ENCODE assay signal across 24 mouse cellular contexts in the genomic region with DNA sequence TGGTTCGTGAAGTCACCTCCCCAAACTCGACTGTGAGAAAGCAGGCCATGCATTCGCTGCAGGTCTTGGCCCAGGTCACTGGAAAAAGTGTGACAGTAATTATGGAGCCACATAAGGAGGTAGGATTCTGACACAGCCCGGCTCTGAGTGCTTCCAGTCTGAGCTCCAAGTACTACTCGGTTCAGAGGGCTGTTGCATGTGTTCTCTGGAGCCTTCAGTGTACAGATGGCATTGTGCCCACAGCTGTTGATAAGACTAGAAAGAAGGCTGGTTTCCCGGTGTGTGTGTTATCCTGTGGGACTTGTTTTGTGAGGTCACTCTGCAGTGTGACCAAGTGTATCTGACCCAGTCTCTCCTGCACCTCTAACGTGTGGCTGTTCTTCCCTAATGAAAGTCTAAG. TPM values are rescaled to one million over a fixed set of nuclear protein-coding genes. Genes with fewer than 3 reads are reported as not detected.
DNase-seq lines count a peak whose midpoint lies in the region; ATAC-seq and TF ChIP-seq lines count a peak whose summit lies in the region.
"Had no signal": no experiment of that assay in that cellular context is flagged by ENCODE, and none has a peak within 500 bp of the region (broad histone marks: within the 10 kb centered on the region; RNA-seq: fewer than 3 reads in every experiment).

No protein-coding gene starts in this region.

- H3K4me2 ChIP-seq in heart, embryonic 12.5 days = no peak overlapping the region
- H3K4me2 ChIP-seq in lung, postnatal 0 days (replicated peaks; ENCODE audit: low read depth, low read length) = no peak overlapping the region
- H3K4me2 ChIP-seq in forebrain, embryonic 12.5 days = no peak overlapping the region
- H3K4me2 ChIP-seq: embryonic facial prominence, embryonic 13.5 days; forebrain, embryonic 13.5 days; heart, embryonic 13.5 days; hindbrain, embryonic 12.5 days had no signal

- no peak overlapping the region for H3K27ac ChIP-seq in heart, embryonic 12.5 days (ENCODE audit: poor library complexity, severe bottlenecking)
- H3K27ac ChIP-seq in lung, postnatal 0 days (ENCODE audit: low read length) = no peak overlapping the region
- H3K27ac ChIP-seq in forebrain, embryonic 12.5 days = no peak overlapping the region
- no peak overlapping the region for H3K27ac ChIP-seq in cerebellum, adult 2 months (ENCODE audit: insufficient read depth, low read length)
- H3K27ac ChIP-seq: embryonic facial prominence, embryonic 13.5 days; forebrain, embryonic 13.5 days; gastrocnemius, adult 2 months; heart, embryonic 13.5 days; hindbrain, embryonic 12.5 days had no signal

- no peaks in the 10 kb centered on the region for H3K27me3 ChIP-seq in heart, embryonic 12.5 days (replicated peaks)
- H3K27me3 ChIP-seq in lung, postnatal 0 days (replicated peaks; ENCODE audit: insufficient read depth, low read length) = no peaks in the 10 kb centered on the region
- H3K27me3 ChIP-seq in forebrain, embryonic 12.5 days = no peaks in the 10 kb centered on the region
- no peaks in the 10 kb centered on the region for H3K27me3 ChIP-seq in cerebellum, adult 2 months (ENCODE audit: control insufficient read depth, insufficient read depth, low read length)
- H3K27me3 ChIP-seq: embryonic facial prominence, embryonic 13.5 days; forebrain, embryonic 13.5 days; heart, embryonic 13.5 days; hindbrain, embryonic 12.5 days had no signal

- ATAC-seq in heart, embryonic 12.5 days (ENCODE audit: insufficient number of reproducible peaks, low FRiP score) = no peak
- no peak for ATAC-seq in lung, postnatal 0 days
- ATAC-seq in forebrain, embryonic 12.5 days (ENCODE audit: low FRiP score) = no peak
- ATAC-seq: CD4-positive, CD25-positive, alpha-beta regulatory T cell, adult 4 months; forebrain, embryonic 13.5 days; forebrain, postnatal 0 days; hindbrain, embryonic 16.5 days; inflammation-experienced regulatory T-cells, adult 6 months; intestine, postnatal 0 days had no signal

- peaks cover 15% of the 10 kb centered on the region for H3K4me1 ChIP-seq in heart, embryonic 12.5 days (replicated peaks)
- H3K4me1 ChIP-seq in lung, postnatal 0 days (ENCODE audit: insufficient read depth, low read depth, low read length) = no peaks in the 10 kb centered on the region
- no peaks in the 10 kb centered on the region for H3K4me1 ChIP-seq in forebrain, embryonic 12.5 days
- no peaks in the 10 kb centered on the region for H3K4me1 ChIP-seq in cerebellum, adult 2 months (ENCODE audit: control insufficient read depth, insufficient read depth, low read length)
- H3K4me1 ChIP-seq: embryonic facial prominence, embryonic 13.5 days; forebrain, embryonic 13.5 days; hindbrain, embryonic 12.5 days had no signal

- WGBS in heart, embryonic 12.5 days = 74% methylated on average over 7 of the region's 7 CpGs
- 78% methylated on average over 7 of the region's 7 CpGs for WGBS in lung, postnatal 0 days
- WGBS in forebrain, embryonic 12.5 days = 94% methylated on average over 7 of the region's 7 CpGs
- 87% methylated on average over 7 of the region's 7 CpGs for WGBS in cerebellum, adult 2 months

- no peak overlapping the region for H3K4me3 ChIP-seq in heart, embryonic 12.5 days
- no peak overlapping the region for H3K4me3 ChIP-seq in lung, postnatal 0 days (ENCODE audit: low read depth, low read length)
- no peak overlapping the region for H3K4me3 ChIP-seq in forebrain, embryonic 12.5 days (replicated peaks)
- no peak overlapping the region for H3K4me3 ChIP-seq in cerebellum, adult 2 months (replicated peaks; ENCODE audit: insufficient read depth, low read depth, low read length)
- H3K4me3 ChIP-seq: embryonic facial prominence, embryonic 13.5 days; forebrain, embryonic 13.5 days; gastrocnemius, adult 2 months; heart, embryonic 13.5 days; hindbrain, embryonic 12.5 days had no signal

- TF ChIP-seq CTCF in lung, postnatal 0 days (IDR thresholded peaks at IDR 0.05) = no peak
- TF ChIP-seq CTCF in cerebellum, adult 2 months (IDR thresholded peaks at IDR 0.05; ENCODE audit: borderline replicate concordance, insufficient read depth, low read depth, low read length) = no peak

- DNase-seq in heart, adult 11 months = peak; percentile 92
- DNase-seq in lung, postnatal 0 days (ENCODE audit: low spot score) = peak; percentile 5
- no peak for DNase-seq in lung, postnatal 36 days
- DNase-seq in heart, postnatal 4 days = peak; percentile 57
- DNase-seq in cerebellum, adult 2 months = no peak
- DNase-seq: adrenal gland, postnatal 10 days; B cell, adult 2 months; cerebellum, adult 11-12 months; cerebellum, adult 9-11 months; cerebellum, postnatal 36 days; forebrain, postnatal 0 days; gastrocnemius, adult 2 months; kidney, adult 8-10 months had no signal

- peaks cover 98% of the 10 kb centered on the region for H3K36me3 ChIP-seq in heart, embryonic 12.5 days
- peaks cover 78% of the 10 kb centered on the region for H3K36me3 ChIP-seq in lung, postnatal 0 days (ENCODE audit: insufficient read depth, low read length)
- peaks cover 99% of the 10 kb centered on the region for H3K36me3 ChIP-seq in forebrain, embryonic 12.5 days (replicated peaks)

- H3K9ac ChIP-seq in heart, embryonic 12.5 days = no peak overlapping the region
- no peak overlapping the region for H3K9ac ChIP-seq in lung, postnatal 0 days (replicated peaks; ENCODE audit: low read depth)
- H3K9ac ChIP-seq in forebrain, embryonic 12.5 days = no peak overlapping the region
- H3K9ac ChIP-seq: embryonic facial prominence, embryonic 13.5 days; forebrain, embryonic 13.5 days; forebrain, postnatal 0 days; heart, embryonic 13.5 days; hindbrain, embryonic 12.5 days had no signal

- TF ChIP-seq EP300 in lung, postnatal 0 days (IDR thresholded peaks at IDR 0.05) = no peak

- TF ChIP-seq POLR2A in cerebellum, adult 2 months (IDR thresholded peaks at IDR 0.05; ENCODE audit: borderline replicate concordance, insufficient read depth, low read length) = no peak

- no peaks in the 10 kb centered on the region for H3K9me3 ChIP-seq in heart, embryonic 12.5 days (replicated peaks)
- H3K9me3 ChIP-seq in lung, postnatal 0 days (ENCODE audit: low read length) = no peaks in the 10 kb centered on the region
- H3K9me3 ChIP-seq in forebrain, embryonic 12.5 days = no peaks in the 10 kb centered on the region
- H3K9me3 ChIP-seq: embryonic facial prominence, embryonic 13.5 days; forebrain, embryonic 13.5 days; G1E; heart, embryonic 13.5 days; hindbrain, embryonic 12.5 days had no signal

RNA-seq across cellular contexts. Expression of a gene that starts 36.6 kb away (rescaled TPM):
- 61.5 and 66.0 TPM in 2 replicates for polyA plus RNA-seq in heart, embryonic 12.5 days (2016; fragmentation: Nextera tagmentation; extraction: Ambion mirVana)
- 31.0 and 31.5 TPM in 2 replicates for polyA plus RNA-seq in lung, postnatal 0 days (2015; fragmentation: Nextera tagmentation; extraction: Ambion mirVana)
- 10 to 100 TPM; 84.6 to 88.5 TPM for total RNA-seq in heart, postnatal 4 days (2021)
- polyA plus RNA-seq in forebrain, embryonic 12.5 days (2016; fragmentation: Nextera tagmentation; extraction: Ambion mirVana) = 100 and 107 TPM in 2 replicates
- 128 and 130 TPM in 2 replicates for polyA plus RNA-seq in cerebellum, adult 2 months (2012; rRNA removed)

RNA-seq across cellular contexts. Expression of a gene that starts 42.6 kb away (rescaled TPM):
- polyA plus RNA-seq in heart, embryonic 12.5 days (2016; fragmentation: Nextera tagmentation; extraction: Ambion mirVana) = 0.46 and 0.93 TPM in 2 replicates
- polyA plus RNA-seq in lung, postnatal 0 days (2015; fragmentation: Nextera tagmentation; extraction: Ambion mirVana) = 0.06 and 0.23 TPM in 2 replicates
- under 1 TPM; 0.86 TPM for total RNA-seq in heart, postnatal 4 days (2021)
- 48.1 and 56.0 TPM in 2 replicates for polyA plus RNA-seq in forebrain, embryonic 12.5 days (2016; fragmentation: Nextera tagmentation; extraction: Ambion mirVana)
- polyA plus RNA-seq in cerebellum, adult 2 months (2012; rRNA removed) = 159 and 178 TPM in 2 replicates
- total RNA-seq: G1E; gastrocnemius, adult 2 months had no signal
- polyA plus RNA-seq: CD4-positive, CD25-positive, alpha-beta regulatory T cell, adult 4 months; inflammation-experienced regulatory T-cells, adult 6 months had no signal

Comparison
In these comparisons a context has a peak if more than half of its experiments do, and no peak if none do; other contexts are left out.
1. DNase-seq: peak in heart, adult 11 months (single experiment), lung, postnatal 0 days (single experiment) and heart, postnatal 4 days (single experiment); none in lung, postnatal 36 days (single experiment) and cerebellum, adult 2 months (0 of 2).
2. RNA of a gene that starts 42.6 kb away (polyA plus RNA-seq): 159 to 178 TPM in cerebellum, adult 2 months and 48.1 to 56.0 TPM in forebrain, embryonic 12.5 days; 0.46 to 0.93 TPM in heart, embryonic 12.5 days and 0.06 to 0.23 TPM in lung, postnatal 0 days; every median in the first group is over 10 times any median in the second.